Mouse (Mus musculus): ENCODE measurements around the gene Vmn2r82. TPM values are rescaled to one million over a fixed set of nuclear protein-coding genes. Genes with fewer than 3 reads are reported as not detected.
"Not testable (repeated sequence)": the region's sequence is repeated elsewhere in the genome, so short reads cannot be mapped to it uniquely, and the experiment has no call there.

Vmn2r82 gene
- polyA plus RNA-seq (2017; shearing (Covaris generic)) = under 1 TPM in 2 of 3 experiments, not detected in 1; 0.20 to 0.24 TPM

DNA sequence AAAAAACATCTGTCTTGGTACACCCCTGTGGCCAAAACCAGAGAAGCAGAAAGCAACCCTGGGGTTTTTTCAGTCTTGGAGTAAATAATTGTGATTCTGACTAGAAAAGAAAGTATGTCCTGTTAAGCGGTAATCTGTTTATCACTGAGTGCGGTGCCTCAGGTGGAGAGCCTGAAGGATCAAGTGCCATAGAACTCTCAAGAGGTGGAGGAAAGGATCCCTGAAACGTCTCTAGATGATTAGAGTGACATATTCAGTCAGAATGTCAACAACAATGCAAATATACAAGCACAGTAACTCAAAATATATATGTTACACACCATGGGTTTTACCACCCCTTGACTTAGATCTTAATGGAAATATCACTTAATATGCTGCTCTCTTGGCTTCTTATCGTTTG lies at the start of gene Vmn2r82:
Vmn2r82 (plus strand) TSS at position 301 of the 400 bp plus-strand sequence.
- ATAC-seq = not testable (repeated sequence)

DNA sequence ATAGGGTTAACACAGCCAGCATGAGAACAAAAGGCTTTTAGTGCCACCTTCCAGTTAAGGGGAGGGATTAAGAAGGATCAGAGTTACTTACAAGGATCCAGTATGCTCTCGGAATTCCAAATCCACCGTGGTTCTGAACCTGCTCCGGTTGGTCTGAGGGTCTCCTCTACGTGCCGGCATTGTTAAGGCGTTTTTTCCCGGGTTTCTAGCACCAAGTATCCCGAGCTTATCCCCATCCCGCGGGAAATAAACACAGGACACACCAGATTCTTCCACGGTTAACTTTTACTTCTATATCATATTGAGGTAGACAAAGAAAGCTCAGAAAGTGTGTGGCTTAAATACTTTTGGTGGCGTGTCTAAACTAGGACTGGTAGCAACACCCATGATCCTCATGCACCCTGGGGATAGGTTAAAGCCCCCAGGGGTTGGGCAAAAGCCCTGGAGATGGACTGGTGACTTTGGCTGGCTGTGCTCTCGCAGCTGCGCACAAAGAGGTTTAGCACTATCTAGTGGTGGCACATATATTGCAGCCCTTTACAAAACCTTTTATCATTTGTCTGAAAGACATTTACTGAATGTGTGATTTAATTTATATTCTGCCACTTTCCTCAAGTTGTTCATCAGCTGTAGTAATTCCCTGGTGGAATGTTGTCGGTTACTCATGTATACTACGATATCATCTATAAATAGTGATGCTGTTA lies 34.1 kb upstream of the Vmn2r82 start:
- not testable (repeated sequence) for ATAC-seq

DNA sequence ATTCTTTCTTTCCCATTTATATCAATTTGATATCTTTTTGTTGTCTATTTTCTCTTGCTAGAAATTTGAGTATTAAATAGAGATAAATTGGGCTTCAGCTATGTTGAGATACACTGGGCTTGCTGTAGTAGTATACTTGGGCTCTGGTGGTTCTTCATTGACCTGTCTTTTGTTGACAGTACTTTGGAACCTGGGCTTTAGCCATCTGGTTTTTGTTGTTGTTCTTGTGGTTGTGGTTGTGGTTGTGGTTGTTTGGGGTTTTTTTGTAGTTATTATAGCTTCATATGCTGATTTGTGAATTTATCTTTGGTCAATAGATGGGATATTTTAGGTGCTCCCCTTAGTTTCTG lies 33.6 kb upstream of the Vmn2r82 start:
- ATAC-seq = no peak

DNA sequence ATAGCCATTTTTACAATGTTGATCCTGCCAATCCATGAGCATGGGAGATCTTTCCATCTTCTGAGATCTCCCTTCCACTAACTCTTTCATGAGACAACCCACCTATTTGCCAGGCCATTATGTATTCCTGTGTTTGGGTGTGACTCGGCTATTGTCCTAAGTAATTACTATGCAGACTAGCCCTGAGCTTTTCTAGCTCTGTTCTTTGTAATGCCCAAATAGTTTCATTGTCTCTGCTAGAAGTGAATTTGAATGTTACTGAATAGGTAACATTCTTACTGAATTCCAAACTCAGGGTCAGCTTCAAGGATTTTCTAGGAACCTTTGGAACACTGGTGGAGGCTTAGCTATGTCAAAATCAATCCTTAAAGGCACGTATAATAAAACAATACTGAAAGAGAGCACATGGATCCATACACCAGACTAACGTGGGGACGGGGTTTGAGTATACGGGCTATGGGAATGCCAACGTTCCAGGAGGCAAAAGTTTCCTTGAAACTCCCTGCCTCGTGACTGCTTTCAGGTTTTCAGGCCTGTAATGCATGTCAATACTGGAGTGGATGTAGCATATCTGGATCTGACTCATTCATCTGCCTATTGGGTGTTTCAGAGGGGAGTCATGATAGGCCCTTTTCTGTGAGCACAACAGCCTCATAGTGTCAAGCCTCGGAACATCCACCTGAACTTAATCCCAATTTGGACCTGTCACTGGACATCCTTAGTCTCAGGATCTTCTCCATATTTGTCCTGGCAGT lies 43.8 kb downstream of the Vmn2r82 start:
- ATAC-seq = not testable (repeated sequence)

DNA sequence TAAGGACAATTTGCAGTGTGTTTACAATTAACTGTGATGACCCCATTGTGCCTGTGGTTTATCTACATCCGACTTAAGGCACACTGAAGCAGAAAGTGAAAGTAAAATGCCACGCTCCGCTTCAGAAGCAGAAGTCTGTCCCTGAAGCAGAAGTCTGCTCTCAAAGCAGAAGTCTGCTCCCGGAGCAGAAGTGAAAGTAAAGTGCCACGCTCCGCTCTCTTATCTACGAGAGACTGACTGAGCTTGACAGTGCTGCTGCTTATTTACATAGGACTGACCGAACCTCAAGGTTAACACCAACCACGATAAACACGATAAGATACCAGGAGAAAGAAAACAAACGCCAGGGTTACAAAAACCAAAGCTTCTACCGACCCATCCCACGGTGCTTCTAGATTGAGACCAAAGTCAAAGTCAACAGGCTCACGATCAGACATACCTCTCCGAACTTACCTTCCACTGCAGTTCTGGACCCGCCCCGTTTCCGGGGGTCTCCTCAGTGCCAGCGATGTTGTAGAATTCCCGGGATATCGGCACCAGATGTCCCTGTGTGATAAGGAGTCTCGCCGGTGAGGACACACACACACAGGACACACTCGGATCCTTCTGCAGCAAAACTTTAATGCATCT lies 60.9 kb downstream of the Vmn2r82 start:
- peak; percentile 84 for ATAC-seq

DNA sequence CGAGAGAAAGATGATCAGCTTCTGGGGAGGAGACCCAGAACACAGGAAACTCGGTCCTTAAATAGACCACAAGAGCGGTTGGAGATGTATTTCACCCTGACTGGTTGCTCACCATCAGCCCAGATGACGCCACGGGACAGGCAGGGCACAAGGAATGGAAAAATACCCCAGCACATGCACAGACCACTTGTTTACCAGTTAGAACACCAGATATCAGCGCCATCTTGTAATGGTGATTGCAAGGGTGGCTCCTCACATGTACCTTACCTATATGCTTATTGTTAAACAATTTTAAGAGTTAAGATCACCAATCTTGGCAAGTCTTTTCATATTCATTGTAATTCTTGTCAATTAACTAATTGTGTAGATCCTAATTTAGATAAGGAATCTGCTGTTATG lies 61.5 kb downstream of the Vmn2r82 start:
- peak; percentile 33 for ATAC-seq

DNA sequence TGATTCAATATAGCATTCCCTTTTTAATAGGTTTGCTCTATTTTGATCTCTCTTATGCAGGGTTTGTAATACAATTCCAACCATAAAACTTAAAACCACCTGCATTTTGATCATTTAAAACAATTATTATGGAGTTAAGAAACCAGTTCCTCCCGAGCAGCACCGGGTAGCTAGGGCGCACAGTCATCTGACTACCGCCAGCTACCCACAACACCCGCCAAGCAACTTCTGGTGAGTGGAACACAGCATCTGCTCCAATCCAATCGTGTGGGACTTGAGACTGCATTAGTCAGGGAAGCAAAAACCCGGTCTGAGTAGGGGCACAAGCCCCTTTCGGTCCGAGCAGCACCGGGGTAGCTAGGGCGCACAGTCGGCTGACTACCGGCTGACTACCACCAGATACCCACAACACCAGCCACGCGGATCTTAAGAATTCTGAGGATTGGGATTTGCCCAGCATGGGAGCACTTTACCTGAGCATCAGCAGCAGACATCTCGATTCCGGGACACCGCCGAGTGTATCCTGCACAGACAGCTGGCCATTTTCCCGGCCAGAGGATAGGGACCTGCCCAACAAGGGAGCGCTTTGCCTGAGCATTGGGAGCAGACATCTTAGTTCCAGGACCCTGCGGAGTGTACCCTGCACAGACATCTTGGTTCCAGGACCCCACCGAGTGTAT lies 79.0 kb downstream of the Vmn2r82 start:
- ATAC-seq = not testable (repeated sequence)

Other genes starting within 250 kb of the Vmn2r82 start
- gene Vmn2r80, start 207.8 kb upstream of the Vmn2r82 start, polyA plus RNA-seq (2017; shearing (Covaris generic)) = not detected
- not detected for gene Vmn2r81, start 108.8 kb upstream of the Vmn2r82 start, polyA plus RNA-seq (2017; shearing (Covaris generic))
- gene Vmn2r83, start 112.2 kb downstream of the Vmn2r82 start, polyA plus RNA-seq (2017; shearing (Covaris generic)) = not detected
- 1 to 10 TPM; 2.4 to 5.8 (median 2.9) TPM for gene Plpp2, start 177.3 kb downstream of the Vmn2r82 start, polyA plus RNA-seq (2017; shearing (Covaris generic))
- gene Mier2, start 198.7 kb downstream of the Vmn2r82 start, polyA plus RNA-seq (2017; shearing (Covaris generic)) = 10 to 100 TPM; 11.6 to 15.0 (median 13.1) TPM
- not detected for gene Theg, start 230.8 kb downstream of the Vmn2r82 start, polyA plus RNA-seq (2017; shearing (Covaris generic))